Comparison of ENCODE assay signal across 8 mouse cellular contexts in the genomic region with DNA sequence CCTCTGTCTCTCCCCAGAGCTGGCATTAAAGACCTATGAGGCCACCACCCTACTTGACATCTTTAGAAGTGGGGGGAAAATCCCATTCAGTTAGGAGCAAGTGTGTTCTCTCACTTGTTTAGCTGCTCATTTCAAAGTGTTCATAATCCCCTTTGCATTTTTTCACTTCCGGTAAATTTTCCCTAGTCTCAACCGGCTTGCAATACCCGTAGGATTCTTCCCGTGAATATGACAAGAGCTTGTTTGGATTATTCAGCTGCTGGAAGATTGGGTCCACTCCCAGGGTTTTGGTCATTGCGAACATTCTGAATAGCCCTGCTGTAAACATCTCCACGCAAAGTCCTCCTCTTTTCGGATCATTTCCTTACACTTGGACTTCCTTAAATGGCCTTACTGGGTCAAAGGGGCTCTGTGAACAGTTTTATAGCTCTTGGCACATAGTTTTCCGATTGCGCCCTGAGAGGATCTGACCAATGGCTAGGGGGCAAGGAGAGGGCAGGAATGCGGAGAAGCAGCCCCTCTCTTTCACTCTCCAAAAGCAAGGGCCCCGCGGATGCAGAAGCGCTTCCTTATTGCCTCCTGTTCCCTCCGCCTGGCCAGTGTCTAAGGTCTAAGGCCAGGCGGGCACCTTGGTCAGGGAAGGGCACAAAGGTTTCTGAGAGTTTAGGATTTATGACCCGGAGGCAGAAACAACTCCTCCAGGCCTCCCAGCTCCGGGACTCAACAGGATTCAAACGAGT. TPM values are rescaled to one million over a fixed set of nuclear protein-coding genes. Genes with fewer than 3 reads are reported as not detected.
DNase-seq lines count a peak whose midpoint lies in the region; ATAC-seq and TF ChIP-seq lines count a peak whose summit lies in the region.

No protein-coding gene starts in this region.

- H3K27me3 ChIP-seq in testis, adult 2 months (ENCODE audit: control insufficient read depth, insufficient read depth, low read length) = no peaks in the 10 kb centered on the region
- no peaks in the 10 kb centered on the region for H3K27me3 ChIP-seq in embryonic facial prominence, embryonic 13.5 days

- H3K4me3 ChIP-seq in testis, adult 2 months (ENCODE audit: control insufficient read depth, low read depth, low read length) = peak overlapping the region; percentile 99
- peak overlapping the region; percentile 89 for H3K4me3 ChIP-seq in embryonic facial prominence, embryonic 13.5 days

- peak overlapping the region; percentile 92 for H3K9ac ChIP-seq in embryonic facial prominence, embryonic 13.5 days

- intact Hi-C loops in left cerebral cortex, postnatal 10 days (cut with DNase I) = loop anchor here (5.0 kb wide), 1 partner anchor 82 kb away; a partner anchor contains a TSS

- H3K27ac ChIP-seq in testis, adult 2 months (ENCODE audit: control insufficient read depth, insufficient read depth, low read depth, low read length) = peak overlapping the region; percentile 100
- peak overlapping the region; percentile 96 for H3K27ac ChIP-seq in embryonic facial prominence, embryonic 13.5 days

- 6% methylated on average over 18 of the region's 18 CpGs for WGBS in embryonic facial prominence, embryonic 13.5 days

- ATAC-seq in embryonic facial prominence, embryonic 13.5 days (ENCODE audit: insufficient number of reproducible peaks, insufficient read depth, low FRiP score, low TSS enrichment, low read depth) = no peak
- ATAC-seq in megakaryocyte-erythroid progenitor cell, adult 5-6 weeks (replicated peaks; ENCODE audit: low FRiP score, low TSS enrichment, poor library complexity, severe bottlenecking) = peak; percentile 6; the same call in 1 of the 2 replicates

- H3K4me1 ChIP-seq in testis, adult 2 months (ENCODE audit: control insufficient read depth, insufficient read depth, low read length) = peaks cover 12% of the 10 kb centered on the region
- H3K4me1 ChIP-seq in embryonic facial prominence, embryonic 13.5 days = peaks cover 25% of the 10 kb centered on the region

- H3K9me3 ChIP-seq in embryonic facial prominence, embryonic 13.5 days = no peaks in the 10 kb centered on the region

- H3K4me2 ChIP-seq in embryonic facial prominence, embryonic 13.5 days = peak overlapping the region; percentile 85

- no peak for DNase-seq in testis, postnatal 10 days (ENCODE audit: low spot score)
- peak; percentile 62 for DNase-seq in induced T-regulatory cell, adult 2 months (ENCODE audit: low read depth)
- no peak for DNase-seq in layer of hippocampus, postnatal 10 days (ENCODE audit: low spot score in 2 of 2)
- DNase-seq in left cerebral cortex, postnatal 10 days (ENCODE audit: extremely low spot score in 1 of 2, low spot score in 2 of 2) = no peak
- DNase-seq in left cerebral cortex, adult 11 months (ENCODE audit: low spot score) = no peak

- TF ChIP-seq POLR2A in testis, adult 2 months (IDR thresholded peaks at IDR 0.05; ENCODE audit: control insufficient read depth, low read depth, low read length) = no peak

- no peaks in the 10 kb centered on the region for H3K36me3 ChIP-seq in testis, adult 2 months (ENCODE audit: control insufficient read depth, insufficient read depth, low read length)
- no peaks in the 10 kb centered on the region for H3K36me3 ChIP-seq in embryonic facial prominence, embryonic 13.5 days

- no peak for TF ChIP-seq CTCF in testis, adult 2 months (IDR thresholded peaks at IDR 0.05; ENCODE audit: control insufficient read depth, insufficient read depth, insufficient replicate concordance, low read depth, low read length)

RNA-seq across cellular contexts. Expression of a gene that starts 0.9 kb away (rescaled TPM):
- polyA plus RNA-seq in testis, adult 2 months (2012; rRNA removed) = 2.1 and 2.9 TPM in 2 replicates
- polyA plus RNA-seq in embryonic facial prominence, embryonic 13.5 days (2015; fragmentation: Nextera tagmentation; extraction: Ambion mirVana) = 14.6 and 17.6 TPM in 2 replicates
- total RNA-seq in megakaryocyte-erythroid progenitor cell, adult 5-6 weeks (2014; fragmentation: Nextera tagmentation) = 34.9 and 39.7 TPM in 2 replicates
- total RNA-seq in megakaryocyte-erythroid progenitor cell, adult 5-6 weeks (2017) = 57.2 and 74.8 TPM in 2 replicates
- 10 to 100 TPM; 79.1 to 79.4 TPM for total RNA-seq in layer of hippocampus, postnatal 10 days (2021)
- total RNA-seq in left cerebral cortex, postnatal 10 days (2021) = 10 to 100 TPM; 67.8 to 71.2 TPM
